9 mouse cellular contexts compared by ENCODE assay signal in the genomic region with DNA sequence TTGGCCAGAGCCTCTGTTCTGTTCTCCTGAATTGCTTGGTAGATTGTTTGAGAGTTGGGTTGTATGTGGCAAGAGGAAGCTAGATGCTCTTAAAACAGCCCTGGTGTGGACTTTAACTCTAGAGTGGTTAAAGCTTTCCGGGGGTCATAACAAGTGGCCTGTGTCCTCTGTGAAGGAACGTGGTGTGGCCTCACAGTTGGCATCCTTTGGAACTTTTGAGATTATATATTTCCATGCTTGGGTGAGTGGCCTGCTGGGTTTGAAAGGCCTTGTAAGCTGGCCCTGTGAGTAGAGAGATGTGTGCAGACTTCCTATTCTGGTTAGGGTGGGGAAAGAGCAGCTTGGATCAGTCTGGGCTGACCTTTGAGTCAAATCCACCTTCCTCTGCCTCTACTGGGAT. TPM values are rescaled to one million over a fixed set of nuclear protein-coding genes. Genes with fewer than 3 reads are reported as not detected.
DNase-seq lines count a peak whose midpoint lies in the region; ATAC-seq lines count a peak whose summit lies in the region.
"Had no signal": no experiment of that assay in that cellular context is flagged by ENCODE, and none has a peak within 500 bp of the region (broad histone marks: within the 10 kb centered on the region; RNA-seq: fewer than 3 reads in every experiment).

No protein-coding gene starts in this region.

- H3K4me1 ChIP-seq in forebrain, embryonic 15.5 days = peaks cover 52% of the 10 kb centered on the region
- H3K4me1 ChIP-seq in liver, embryonic 13.5 days (replicated peaks) = peaks cover 60% of the 10 kb centered on the region

- WGBS in forebrain, embryonic 15.5 days = 76% methylated on average over 2 of the region's 2 CpGs
- 74% methylated on average over 2 of the region's 2 CpGs for WGBS in liver, embryonic 13.5 days (ENCODE audit: insufficient replicate concordance)

- H3K9ac ChIP-seq in forebrain, embryonic 15.5 days (replicated peaks) = peak overlapping the region; percentile 99
- peak overlapping the region; percentile 97; the same call in 1 of the 2 replicates for H3K9ac ChIP-seq in liver, embryonic 13.5 days

- H3K27me3 ChIP-seq in forebrain, embryonic 15.5 days = no peaks in the 10 kb centered on the region
- H3K27me3 ChIP-seq in liver, embryonic 13.5 days = no peaks in the 10 kb centered on the region

- intact Hi-C loops in heart, postnatal 10 days (cut with DNase I) = no loop called here
- intact Hi-C loops in left cerebral cortex, postnatal 36 days (cut with DNase I) = loop anchor here (5.0 kb wide), 1 partner anchor 408 kb away; the partner anchor contains the start of genes Dxo and Stk19

- peak overlapping the region; percentile 0; the same call in 1 of the 2 replicates for H3K27ac ChIP-seq in forebrain, embryonic 15.5 days (replicated peaks)
- no peak overlapping the region for H3K27ac ChIP-seq in liver, embryonic 13.5 days

- peak overlapping the region; percentile 81 for H3K4me2 ChIP-seq in forebrain, embryonic 15.5 days (replicated peaks)
- H3K4me2 ChIP-seq in liver, embryonic 13.5 days = peak overlapping the region; percentile 97

- peak overlapping the region; percentile 80 for H3K4me3 ChIP-seq in forebrain, embryonic 15.5 days
- peak overlapping the region; percentile 92 for H3K4me3 ChIP-seq in liver, embryonic 13.5 days (replicated peaks)

- peak; percentile 83 for DNase-seq in heart, adult 11 months
- DNase-seq in heart, postnatal 10 days = no peak
- DNase-seq in CD4-positive helper T cell, adult 2 months (ENCODE audit: low read depth, low spot score) = peak; percentile 27
- DNase-seq in liver, embryonic 13.5 days = no peak
- DNase-seq in left cerebral cortex, postnatal 36 days (ENCODE audit: low spot score in 2 of 2) = no peak
- no peak for DNase-seq in urinary bladder, postnatal 14 days (ENCODE audit: low spot score)
- DNase-seq in frontal cortex, postnatal 10 days (ENCODE audit: low spot score in 2 of 2) = no peak
- DNase-seq: adrenal gland, adult 8-10 months had no signal

- no peak for ATAC-seq in forebrain, embryonic 15.5 days (replicated peaks)
- no peak for ATAC-seq in liver, embryonic 13.5 days (ENCODE audit: low read depth)

- no peaks in the 10 kb centered on the region for H3K9me3 ChIP-seq in forebrain, embryonic 15.5 days
- no peaks in the 10 kb centered on the region for H3K9me3 ChIP-seq in liver, embryonic 13.5 days (replicated peaks)

- H3K36me3 ChIP-seq in forebrain, embryonic 15.5 days = peaks cover 66% of the 10 kb centered on the region
- H3K36me3 ChIP-seq in liver, embryonic 13.5 days = peaks cover 72% of the 10 kb centered on the region

RNA-seq across cellular contexts. Expression of gene Ddx39b, which starts 3.5 kb away (rescaled TPM):
- total RNA-seq in heart, postnatal 10 days (2021) = 100 to 1,000 TPM; 163 to 169 TPM
- 478 and 488 TPM in 2 replicates for polyA plus RNA-seq in forebrain, embryonic 15.5 days (2015; fragmentation: Nextera tagmentation; extraction: Ambion mirVana)
- 208 and 220 TPM in 2 replicates for polyA plus RNA-seq in liver, embryonic 13.5 days (2015; fragmentation: Nextera tagmentation; extraction: Ambion mirVana)
- total RNA-seq in left cerebral cortex, postnatal 36 days (2021) = 100 to 1,000 TPM; 189 to 214 TPM

RNA-seq across cellular contexts. Expression of gene Nfkbil1, which starts 9.4 kb away (rescaled TPM):
- total RNA-seq in heart, postnatal 10 days (2021) = 10 to 100 TPM in 1 of 2 experiments, 1 to 10 TPM in 1; 10.0 to 12.2 TPM
- 11.7 and 12.3 TPM in 2 replicates for polyA plus RNA-seq in forebrain, embryonic 15.5 days (2015; fragmentation: Nextera tagmentation; extraction: Ambion mirVana)
- polyA plus RNA-seq in liver, embryonic 13.5 days (2015; fragmentation: Nextera tagmentation; extraction: Ambion mirVana) = 3.9 and 4.4 TPM in 2 replicates
- 10 to 100 TPM; 15.5 to 16.6 TPM for total RNA-seq in left cerebral cortex, postnatal 36 days (2021)

RNA-seq across cellular contexts. Expression of gene Atp6v1g2, which starts 11.5 kb away (rescaled TPM):
- 1 to 10 TPM; 4.9 to 5.7 TPM for total RNA-seq in heart, postnatal 10 days (2021)
- polyA plus RNA-seq in forebrain, embryonic 15.5 days (2015; fragmentation: Nextera tagmentation; extraction: Ambion mirVana) = 38.2 and 41.5 TPM in 2 replicates
- 0.76 and 1.3 TPM in 2 replicates for polyA plus RNA-seq in liver, embryonic 13.5 days (2015; fragmentation: Nextera tagmentation; extraction: Ambion mirVana)
- total RNA-seq in left cerebral cortex, postnatal 36 days (2021) = 100 to 1,000 TPM; 514 to 593 TPM

RNA-seq across cellular contexts. Expression of gene H2-D1, which starts 17.5 kb away (rescaled TPM):
- 10 to 100 TPM; 67.7 to 69.9 TPM for total RNA-seq in heart, postnatal 10 days (2021)
- polyA plus RNA-seq in forebrain, embryonic 15.5 days (2015; fragmentation: Nextera tagmentation; extraction: Ambion mirVana) = 48.1 and 50.1 TPM in 2 replicates
- polyA plus RNA-seq in liver, embryonic 13.5 days (2015; fragmentation: Nextera tagmentation; extraction: Ambion mirVana) = 74.5 and 77.7 TPM in 2 replicates
- total RNA-seq in left cerebral cortex, postnatal 36 days (2021) = 10 to 100 TPM; 19.6 to 23.3 TPM

RNA-seq across cellular contexts. Expression of gene Gm16181, which starts 24.4 kb away (rescaled TPM):
- total RNA-seq in heart, postnatal 10 days (2021) = under 1 TPM in 1 of 2 experiments, not detected in 1; 0.84 TPM
- 0.61 and 1.1 TPM in 2 replicates for polyA plus RNA-seq in forebrain, embryonic 15.5 days (2015; fragmentation: Nextera tagmentation; extraction: Ambion mirVana)
- polyA plus RNA-seq in liver, embryonic 13.5 days (2015; fragmentation: Nextera tagmentation; extraction: Ambion mirVana) = 0.36 TPM in 1 of 2 replicates, not detected in the other
- total RNA-seq in left cerebral cortex, postnatal 36 days (2021) = not detected
- total RNA-seq: adrenal gland, adult 8-10 months had no signal

Comparison
In these comparisons a context has a peak if more than half of its experiments do, and no peak if none do; other contexts are left out.
1. DNase-seq: peak in heart, adult 11 months (single experiment) and CD4-positive helper T cell, adult 2 months (single experiment); none in heart, postnatal 10 days (0 of 2), liver, embryonic 13.5 days (single experiment), left cerebral cortex, postnatal 36 days (0 of 2), urinary bladder, postnatal 14 days (single experiment) and frontal cortex, postnatal 10 days (0 of 2).
2. RNA of gene Atp6v1g2, which starts 11.5 kb away (total RNA-seq): 514 to 593 TPM in left cerebral cortex, postnatal 36 days; 4.9 to 5.7 TPM in heart, postnatal 10 days; every median in the first group is over 10 times any median in the second.